Mouse (Mus musculus) cerebellum, postnatal 10 days (tissue): ENCODE data around the gene Prpf40b.

ENCODE experiments used
- DNase-seq, 2 experiments: peaks; one replicate each; pipeline ENCODE4 v3.0.0; 2021; ENCODE audit warnings: mixed read lengths in 2 of 2

Gene Prpf40b

DNA sequence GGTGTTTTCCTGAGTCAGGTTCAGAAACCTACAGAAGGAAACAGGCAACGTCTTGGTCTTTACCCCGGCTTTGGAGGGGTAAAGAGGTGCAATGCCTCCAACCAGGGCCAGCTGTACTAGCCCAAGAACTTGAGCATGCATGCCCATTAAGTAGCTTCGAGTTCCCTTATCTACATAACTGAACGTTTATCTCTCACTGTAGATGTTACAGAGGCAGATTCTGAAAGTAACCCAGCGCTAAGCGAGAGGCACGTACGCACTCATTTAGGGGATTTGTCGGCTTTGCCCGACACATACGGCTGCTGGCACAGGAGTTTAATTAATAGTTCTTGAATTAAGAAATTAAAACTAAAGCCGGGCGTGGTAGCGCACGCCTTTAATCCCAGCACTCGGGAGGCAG lies 600 bp upstream of the Prpf40b start:
- DNase-seq = no peak

DNA sequence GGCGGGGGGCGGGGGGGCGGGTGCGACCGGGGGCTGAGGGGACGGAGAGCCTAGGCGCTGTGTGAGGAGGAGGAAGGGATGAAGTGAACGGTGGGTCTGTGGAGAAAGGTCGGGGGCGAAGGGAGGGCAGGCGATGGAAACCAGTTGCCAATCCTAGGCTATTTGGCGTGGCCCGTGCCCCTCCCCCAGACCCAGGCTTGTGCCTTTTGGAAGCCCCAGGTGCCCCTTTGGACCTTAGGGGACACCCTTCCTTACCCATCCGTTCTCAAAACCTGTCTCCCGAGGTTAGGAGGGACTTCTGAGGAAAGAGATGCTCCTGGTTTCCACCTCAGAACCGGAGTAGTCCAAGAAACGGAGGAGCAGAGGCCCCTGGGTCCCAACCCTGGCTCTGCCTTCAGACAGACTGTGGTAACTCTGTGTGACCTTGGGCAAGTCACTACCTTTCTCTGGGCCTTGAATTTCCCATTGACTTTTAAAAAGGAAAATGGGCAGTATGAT lies 646 bp downstream of the Prpf40b start, which contains the start of gene Fam186b:
TSS of gene Fam186b (minus strand) at position 405 of the 498 bp plus-strand sequence.
- peak; percentile 75 to 77 for DNase-seq

DNA sequence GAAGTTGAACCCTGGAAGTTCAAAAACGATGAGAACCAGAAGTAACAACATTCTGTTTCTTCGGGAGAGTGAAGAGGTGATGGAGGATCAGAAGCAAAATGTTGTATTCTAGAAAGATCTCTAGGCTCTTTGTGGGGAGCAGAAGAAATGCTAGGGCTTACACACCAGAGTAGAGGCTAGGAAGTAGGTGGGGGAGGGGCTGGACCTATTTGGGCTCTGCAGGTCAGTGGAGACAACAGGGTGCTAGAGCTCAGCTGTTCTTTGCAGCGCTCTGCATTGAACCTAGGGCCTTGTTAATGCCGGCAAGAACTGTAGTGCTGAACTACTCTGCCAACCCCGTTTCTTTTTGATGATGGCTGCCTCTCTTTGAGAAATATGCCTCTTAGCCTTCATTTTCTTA lies 1.3 kb downstream of the Prpf40b start:
- peak; percentile 42 to 51 for DNase-seq

DNA sequence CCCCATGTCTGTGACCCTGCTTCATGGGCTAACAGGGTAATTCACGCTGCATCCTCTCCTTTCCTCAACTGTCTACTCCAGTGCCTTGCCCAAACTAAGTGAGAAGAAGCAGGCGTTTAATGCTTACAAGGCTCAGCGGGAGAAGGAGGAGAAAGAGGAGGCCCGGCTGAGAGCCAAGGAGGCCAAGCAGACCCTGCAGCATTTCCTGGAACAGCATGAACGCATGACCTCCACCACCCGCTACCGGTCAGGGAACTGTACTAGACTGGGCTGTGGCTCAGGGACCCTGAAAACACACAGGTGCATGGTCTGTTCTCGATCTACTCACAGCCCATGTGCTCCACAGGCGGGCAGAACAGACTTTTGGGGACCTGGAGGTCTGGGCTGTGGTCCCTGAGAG lies 12.6 kb downstream of the Prpf40b start:
- no peak for DNase-seq

DNA sequence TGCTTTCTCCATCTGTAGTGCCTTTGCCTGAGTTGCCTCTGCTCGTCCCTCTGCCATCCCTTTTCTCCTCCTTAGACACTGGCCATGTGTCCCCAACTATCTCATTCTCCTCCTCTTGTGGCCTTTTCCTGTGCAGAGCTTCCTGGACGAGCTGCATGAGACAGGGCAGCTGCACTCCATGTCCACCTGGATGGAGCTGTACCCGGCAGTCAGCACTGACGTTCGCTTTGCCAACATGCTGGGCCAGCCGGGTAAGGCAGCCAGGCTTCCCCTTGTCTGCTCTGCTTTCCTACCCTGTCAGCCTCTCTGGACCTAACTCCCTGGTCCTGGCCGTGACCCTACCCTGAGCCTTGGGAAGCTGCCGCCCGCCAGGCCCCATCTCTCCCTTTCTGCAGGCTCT lies 14.7 kb downstream of the Prpf40b start:
- DNase-seq = no peak

DNA sequence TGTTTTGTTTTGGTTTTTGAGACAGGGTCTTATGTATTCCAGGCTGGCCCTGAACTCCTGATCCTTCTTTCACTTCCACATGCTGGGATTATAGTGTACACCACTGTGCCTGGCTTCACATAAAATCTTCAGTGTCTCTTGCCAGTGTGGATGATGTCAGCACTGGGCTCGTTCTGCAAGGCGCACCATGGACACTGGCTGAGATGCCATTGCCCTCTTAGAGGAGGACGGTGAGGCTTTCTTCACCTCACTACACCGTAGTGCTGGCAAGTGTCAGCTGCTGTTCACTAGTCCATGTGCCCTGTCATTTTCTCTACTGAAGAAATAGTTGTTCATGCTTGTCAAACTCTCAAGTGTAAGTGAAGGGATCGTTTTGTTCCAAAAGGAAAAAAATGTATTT lies 15.7 kb downstream of the Prpf40b start:
- no peak for DNase-seq

DNA sequence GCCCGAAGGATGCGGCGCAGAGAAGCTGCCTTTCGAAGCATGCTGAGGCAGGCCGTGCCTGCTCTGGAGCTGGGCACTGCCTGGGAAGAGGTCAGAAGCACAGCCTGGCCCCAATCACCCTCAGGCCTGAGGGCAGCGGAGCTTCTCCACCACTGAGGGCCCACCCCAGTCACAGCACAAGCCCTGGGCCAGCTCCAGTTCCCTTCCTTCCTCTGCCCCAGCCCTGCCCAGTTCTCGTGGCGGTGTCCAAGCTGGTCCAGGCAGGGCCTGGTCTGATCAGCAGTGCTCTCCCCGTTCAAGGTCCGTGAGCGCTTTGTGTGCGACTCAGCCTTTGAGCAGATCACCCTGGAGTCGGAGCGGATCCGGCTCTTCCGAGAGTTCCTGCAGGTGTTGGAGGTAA lies 20.0 kb downstream of the Prpf40b start:
- DNase-seq = no peak

DNA sequence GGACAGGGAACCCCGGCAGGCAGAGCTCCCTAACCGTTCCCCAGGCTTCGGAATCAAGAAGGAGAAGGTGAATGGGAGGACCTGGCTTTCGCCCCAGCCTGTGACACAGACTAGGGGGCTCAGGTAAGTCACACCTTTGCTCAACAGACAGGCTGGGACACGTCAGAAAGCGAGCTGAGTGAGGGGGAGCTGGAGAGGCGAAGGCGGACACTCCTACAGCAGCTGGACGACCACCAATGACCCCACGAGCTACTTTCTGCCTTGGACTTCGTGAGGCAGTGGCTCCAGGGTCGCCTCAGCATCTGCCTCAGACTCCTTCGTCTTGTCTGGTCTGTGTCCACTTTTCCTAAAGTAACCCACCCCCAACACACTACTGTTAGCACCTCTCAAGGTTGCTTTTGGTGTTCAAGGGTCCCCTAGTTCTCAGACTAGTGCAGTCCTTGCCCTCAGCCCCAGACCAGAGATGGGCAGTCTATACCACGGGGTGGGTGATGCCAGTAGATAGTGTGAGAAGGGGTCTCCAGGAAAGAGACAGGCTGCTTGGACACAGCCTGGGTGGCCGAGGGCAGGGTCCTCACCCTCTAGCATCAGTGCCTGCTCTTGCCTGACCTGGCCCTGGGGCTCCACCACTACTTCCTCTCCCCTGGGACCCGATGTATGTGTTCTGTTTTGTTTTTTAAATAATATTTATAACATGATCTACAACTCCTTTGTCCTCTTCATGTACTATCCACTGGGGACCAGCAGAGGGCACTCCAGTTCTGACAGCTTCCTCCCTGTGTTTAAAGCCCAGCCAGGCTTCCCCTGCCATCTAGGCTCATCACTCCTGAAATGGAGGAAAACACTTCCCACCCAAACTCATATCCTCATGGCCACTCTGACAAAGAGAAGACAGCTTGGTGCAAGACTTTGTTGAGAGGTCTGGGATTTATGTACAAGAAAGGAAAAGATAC lies 21.7 kb downstream of the Prpf40b start:
- peak; percentile 89 to 92 for DNase-seq

DNA sequence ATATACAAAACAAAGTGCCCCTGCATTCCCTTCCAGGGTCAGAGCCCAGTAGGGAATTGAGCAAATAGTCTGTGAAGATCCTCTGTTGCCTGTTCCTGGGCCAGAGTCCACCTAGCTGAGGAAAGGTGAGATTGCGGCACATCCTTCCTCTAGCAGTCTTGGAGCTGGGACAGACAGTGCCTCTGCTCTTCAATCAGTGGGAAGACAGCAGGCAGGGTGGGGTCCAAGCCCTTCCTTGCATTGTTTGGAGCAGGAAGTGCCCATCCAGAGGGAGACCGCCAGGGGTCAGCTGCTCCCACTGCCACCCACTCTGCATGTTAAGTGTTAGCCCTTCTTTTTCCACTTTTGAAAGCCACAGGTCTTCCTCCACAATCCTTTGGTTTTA lies 22.4 kb downstream of the Prpf40b start:
- DNase-seq = no peak

DNA sequence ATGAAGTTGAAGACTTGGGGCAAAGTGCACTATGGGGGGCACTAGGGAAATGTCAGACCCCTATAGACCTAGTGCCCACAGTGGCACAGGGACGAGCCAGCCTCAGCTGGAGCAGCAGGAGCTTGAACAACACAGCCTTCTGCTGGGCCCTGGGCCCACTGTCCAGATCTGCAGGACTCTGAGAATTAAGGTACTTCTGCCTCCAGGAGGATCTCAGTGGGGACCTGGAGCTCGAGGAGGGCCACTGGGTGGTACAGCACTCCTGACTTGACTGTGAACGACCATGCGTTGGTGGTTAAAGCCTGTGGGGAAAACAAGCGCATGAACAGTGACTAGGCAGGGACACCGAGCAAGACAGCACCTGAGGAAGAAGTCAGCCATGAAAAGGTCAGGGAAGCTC lies 23.2 kb downstream of the Prpf40b start:
- no peak for DNase-seq

DNA sequence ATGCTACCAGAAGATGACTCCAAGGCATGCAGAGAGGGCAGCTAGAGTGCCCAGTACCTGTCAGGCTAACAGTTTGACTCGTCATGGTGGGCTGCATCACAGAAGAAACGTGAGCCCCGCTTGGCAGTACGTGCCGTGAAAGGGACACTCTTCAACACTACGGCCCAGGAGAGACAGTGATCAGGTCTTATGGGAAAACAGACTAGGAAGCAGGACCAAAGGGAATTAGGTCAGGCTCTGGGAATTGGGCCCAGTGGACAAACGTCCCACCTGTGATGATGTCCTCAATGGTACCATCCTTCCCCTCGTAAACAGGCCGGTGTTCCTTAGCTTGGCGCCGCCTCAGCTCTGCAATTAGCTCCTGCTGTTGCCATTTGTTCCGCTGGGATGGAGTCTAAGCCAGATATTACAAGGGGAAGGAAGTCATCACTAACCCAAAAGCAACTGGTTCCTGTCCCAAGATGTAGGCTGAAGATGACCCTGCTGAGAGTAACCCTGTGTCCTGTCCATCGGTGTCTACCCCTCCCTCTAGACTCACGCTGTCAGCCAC lies 24.0 kb downstream of the Prpf40b start:
- DNase-seq = peak; percentile 59 to 71

DNA sequence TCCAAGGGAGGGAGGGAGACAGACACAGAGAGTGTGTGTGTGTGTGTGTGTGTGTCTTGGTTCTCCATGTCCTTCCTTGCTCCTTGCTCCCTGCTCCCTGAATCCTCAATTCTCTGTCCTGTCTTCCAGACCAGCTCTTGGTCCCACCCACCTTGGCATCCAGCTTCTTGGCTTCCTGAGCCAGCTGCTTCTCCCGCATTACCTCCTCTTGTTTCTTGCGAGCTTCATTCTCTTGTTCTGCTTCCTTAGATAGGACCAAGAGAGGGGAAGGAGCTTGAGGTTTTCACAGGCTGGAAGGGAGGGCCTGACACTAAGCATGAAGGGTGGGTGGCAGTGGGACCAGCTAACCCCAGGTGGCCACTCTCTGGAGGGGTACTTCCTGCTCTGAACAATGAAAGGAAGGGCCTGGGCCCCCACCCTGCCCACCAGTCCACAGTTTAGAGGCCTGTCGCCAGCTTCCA lies 24.6 kb downstream of the Prpf40b start:
- peak; percentile 56 to 57 for DNase-seq

DNA sequence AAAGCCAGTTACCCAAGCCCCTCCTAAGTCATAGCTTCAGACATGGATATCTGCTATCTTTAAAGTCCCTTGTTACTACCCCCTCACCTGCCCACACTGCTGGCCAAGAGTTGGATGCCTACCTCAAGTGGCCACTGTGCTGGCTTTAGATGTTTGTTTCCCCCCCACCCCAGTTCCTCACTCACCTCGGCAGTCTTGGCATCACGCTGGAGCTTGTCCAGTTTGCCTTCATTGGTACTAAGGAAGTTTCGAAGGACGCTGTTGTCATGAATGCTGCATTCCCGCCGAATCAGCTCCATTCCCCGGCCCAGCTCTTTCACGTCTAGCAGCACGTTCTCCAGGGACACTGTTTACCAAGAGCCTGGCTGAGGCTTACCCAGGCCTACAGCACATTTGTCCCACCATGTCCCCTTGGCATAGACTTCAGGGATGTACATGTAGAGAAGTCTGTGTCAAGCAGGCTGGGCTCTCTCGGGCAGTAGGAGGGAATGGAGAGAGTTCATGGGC lies 25.3 kb downstream of the Prpf40b start:
- no peak for DNase-seq

DNA sequence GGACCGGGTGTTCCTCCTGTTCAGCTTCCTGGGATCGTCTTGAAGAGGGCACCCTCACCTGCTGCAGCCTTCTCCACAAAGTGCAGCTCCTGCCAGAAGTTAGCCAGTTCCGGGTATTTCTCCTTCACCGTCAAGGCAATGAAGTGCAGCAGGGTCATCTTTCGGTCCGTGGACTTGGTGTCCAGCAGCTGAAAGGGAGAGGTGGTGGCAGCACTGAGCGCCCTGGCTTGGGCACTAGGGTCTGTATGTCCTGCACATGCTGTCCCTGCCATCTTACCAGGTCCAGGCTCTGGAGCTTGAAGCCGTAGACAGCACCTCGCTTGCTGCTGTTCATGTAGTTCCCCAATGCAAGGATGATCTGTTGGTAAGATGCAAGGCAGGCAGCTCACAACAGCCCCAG lies 26.1 kb downstream of the Prpf40b start:
- no peak for DNase-seq

DNA sequence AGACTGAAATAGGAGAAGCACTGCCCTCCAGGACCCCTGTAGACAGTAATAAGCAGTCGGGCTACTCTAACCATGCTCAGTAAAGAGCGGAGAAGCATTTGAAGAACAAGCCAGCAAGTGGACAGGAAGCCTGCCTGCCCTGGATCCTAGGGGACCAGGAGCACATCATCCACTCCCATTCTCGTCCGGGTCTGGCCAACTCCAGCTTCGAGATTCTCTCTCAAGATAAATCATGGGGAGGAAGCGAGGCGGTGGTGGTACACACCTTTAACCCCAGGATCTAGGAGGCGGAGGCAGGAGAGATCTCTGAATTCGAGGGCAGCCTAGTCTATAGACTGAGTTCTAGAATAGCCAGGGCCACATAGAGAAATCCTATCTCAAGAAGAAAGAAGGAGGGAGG lies 29.3 kb downstream of the Prpf40b start:
- no peak for DNase-seq

DNA sequence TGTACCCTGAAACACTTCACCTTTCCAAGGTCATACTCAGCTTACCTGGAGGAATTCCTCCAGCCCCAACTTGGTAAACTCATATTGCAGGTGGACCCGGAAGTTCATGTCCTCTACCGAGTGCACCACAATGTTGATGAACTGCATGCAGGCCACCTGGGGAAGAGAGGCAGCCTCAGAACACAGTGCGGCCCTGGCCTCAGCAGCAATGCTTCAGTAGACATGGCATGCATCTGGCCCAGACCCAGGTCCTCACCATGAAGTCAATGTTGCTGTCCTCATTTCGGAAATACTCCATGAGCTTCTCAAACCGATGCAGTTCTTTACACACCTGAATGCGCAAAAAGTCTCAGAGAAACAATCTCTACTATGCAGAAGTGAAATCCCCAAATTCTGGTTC lies 30.7 kb downstream of the Prpf40b start:
- DNase-seq = no peak

DNA sequence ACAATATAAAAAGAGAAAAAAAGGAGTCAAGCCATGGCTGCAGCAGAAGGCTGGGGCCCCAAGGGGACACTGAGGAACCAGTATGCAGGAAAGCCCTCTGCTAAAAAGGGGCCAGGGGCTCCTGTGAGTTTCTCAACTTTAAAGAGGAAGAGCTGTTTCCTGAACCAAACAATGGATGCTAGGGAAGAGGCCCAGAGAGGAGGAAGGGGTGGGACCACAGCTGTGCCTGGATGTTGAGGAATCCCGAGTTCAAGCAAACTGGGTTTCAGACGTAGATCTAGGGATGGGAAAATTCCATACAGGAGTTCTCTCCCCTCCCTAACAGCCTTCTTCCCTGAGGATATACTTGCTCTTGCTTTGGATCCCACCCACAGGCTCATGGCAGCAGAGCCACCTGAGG lies 31.5 kb downstream of the Prpf40b start:
- no peak for DNase-seq

DNA sequence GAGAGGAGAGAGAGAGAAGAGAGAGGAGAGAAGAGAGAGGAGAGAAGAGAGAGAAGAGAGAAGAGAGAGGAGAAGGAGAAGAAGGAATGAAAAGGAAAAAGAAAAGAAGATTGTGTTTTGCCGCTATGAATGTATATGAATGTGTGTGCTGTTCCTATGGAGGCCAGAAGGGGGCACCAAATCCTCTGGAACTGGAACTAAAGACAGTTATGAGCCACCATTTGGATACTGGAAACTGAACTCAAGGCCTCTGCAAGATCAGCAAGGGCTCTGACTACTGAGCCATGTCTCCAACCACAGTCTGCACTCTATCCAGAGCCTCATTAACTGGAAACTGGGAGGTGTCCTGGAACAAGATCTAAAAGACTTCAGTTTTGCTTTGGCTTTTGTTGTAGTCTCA lies 32.1 kb downstream of the Prpf40b start:
- DNase-seq = peak; percentile 48 to 58

DNA sequence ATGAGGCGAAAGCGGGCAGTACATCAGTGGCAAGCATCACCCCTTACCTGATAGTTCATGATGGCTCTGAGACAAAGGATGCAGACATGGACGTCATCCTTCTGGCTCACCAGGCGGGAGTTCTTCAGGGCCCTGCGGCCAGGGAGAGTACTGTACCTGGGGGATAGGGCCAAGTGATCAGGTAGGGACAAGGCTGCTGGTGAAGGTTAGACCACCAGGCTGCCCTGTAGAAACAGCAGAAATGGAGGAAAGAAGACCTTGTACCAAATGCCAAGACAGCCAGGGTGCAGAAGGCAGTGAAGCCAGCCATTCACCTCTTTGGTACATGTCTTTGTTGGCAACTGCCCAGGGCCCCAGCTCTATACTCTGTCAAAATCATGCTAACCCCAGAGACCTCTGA lies 33.1 kb downstream of the Prpf40b start:
- no peak for DNase-seq

DNA sequence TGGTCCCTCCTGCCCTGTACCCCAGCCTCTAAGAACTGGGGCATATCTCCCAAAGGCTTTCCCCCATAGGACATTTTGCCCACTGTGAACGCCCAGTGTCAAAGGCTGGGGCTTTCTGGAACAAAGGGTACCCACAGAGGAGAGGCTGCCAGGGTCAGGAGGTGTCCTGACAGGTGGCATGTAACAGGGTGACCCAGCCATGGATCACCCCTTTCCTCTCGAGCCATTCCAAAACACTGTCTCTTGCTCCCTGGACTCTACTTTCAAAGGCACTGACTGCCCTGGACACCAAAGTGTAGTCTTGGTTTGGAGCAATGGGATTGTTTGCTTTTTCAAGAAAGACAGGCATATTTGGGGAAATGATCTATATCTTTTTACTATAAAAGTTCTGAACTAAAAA lies 35.4 kb downstream of the Prpf40b start:
- DNase-seq = no peak

DNA sequence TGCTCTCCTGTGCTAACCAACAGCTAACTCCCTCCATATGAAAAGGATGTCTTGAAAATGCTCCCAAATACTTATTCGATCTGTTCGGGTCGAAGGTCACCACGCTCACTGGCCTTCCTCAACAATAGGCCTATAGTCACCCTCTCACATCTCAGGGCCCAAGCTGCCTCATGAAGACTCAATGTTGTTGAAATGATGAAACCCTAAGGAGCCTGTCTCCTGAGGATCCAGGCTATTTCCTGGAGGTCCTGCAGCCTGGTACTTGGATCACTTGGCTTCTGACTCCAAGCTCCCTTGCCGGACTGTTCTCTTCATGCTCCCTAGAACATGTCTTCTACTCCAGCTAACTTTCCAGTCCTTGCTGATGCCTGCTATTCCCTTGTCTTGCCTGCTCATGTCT lies 36.5 kb downstream of the Prpf40b start:
- DNase-seq = no peak

DNA sequence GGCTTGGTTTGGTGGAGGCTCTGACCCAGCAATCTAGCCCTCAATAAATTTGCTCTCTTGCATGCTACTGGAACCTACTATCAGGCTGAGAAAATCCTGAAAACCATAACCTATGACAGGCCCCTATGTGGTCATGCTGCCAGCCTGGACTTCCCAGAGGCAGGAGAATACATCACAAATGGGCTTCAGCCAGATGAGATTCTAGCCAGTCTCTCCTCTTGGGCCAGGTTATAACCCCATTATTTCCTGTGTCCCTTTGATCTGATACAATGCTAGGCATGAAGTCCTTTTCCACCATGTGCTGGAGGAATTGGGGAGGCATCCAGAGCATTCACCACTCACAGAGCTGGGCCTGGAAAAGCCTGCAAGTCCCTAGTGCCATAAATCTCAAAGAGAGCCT lies 37.2 kb downstream of the Prpf40b start:
- DNase-seq = no peak

DNA sequence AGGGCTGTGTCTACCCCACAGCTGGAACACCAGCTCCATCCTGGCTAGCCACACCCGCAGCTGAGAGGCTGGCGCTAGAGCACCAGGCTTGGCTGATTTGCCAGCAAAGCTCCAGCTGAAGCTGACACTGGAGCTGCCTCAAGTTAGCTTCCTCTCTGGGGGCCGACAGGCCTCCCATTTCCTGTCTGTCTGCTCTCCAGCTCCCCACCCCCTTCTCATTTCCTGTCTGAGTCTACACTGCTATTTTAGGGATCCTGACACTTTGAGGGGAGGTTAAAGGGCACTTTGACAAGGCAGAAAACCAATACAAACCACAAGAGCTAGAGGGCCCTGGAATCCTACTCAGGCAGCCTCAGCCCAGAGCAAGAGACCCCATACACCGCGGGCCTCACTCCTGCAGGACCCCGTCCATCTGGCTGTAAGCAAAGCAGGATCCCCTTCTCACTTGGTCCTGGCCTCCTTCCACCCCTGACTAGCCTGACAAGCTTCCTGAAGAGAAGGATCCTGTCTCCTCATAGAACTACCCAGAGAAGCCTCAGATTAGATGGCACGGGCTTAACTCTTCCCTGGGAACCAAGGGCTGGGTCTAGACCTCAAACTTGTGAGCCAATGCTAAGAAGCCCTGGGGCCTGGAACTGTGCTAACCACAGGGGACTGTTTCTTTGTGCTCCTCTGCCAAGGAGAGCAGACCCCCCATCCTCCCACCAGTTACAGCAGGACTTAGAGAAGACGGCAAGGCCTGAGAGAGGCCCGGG lies 38.2 kb downstream of the Prpf40b start:
- DNase-seq = peak; percentile 44 to 47
